Mouse (Mus musculus) spleen, embryonic (tissue): ENCODE measurements at regions not wholly inside any gene's neighbourhood (a gene's known extent, or its start where the extent isn't known, plus 50 kb on each side); places are given as distances from the start of the nearest gene placed in this dataset.

ENCODE experiments used
- CTCF ChIA-PET: fragments of 350-600 bp; sonication (Branson Sonifier 250); formaldehyde crosslinking; loops from one replicate; lab custom pipeline; 2022; lab: Charles Lee

GRCm38 (mm10) chr1:169051085-169051862 lies 480.0 kb downstream of the Nuf2 start:
- CTCF ChIA-PET: no interaction called here

- CTCF ChIA-PET: no interaction called here
Measured at GRCm38 (mm10) chr1:169049846-169050245, 481.4 kb downstream of the Nuf2 start.

- CTCF ChIA-PET: no interaction called here
Measured at GRCm38 (mm10) chr1:169046791-169047525, 484.3 kb downstream of the Nuf2 start.

- CTCF ChIA-PET: no interaction called here
Measured at GRCm38 (mm10) chr1:169033517-169033916, 497.7 kb downstream of the Nuf2 start.

GRCm38 (mm10) chr1:169031849-169032542 lies 499.3 kb downstream of the Nuf2 start:
- CTCF ChIA-PET: no interaction called here

- CTCF ChIA-PET: no interaction called here
Measured at GRCm38 (mm10) chr1:169027706-169028105, 503.6 kb downstream of the Nuf2 start.

GRCm38 (mm10) chr1:169027241-169027640 lies 504.0 kb downstream of the Nuf2 start:
- CTCF ChIA-PET: no interaction called here

GRCm38 (mm10) chr1:169024531-169024930 lies 506.7 kb downstream of the Nuf2 start:
- CTCF ChIA-PET: no interaction called here

- CTCF ChIA-PET: interaction anchor here (0.7 kb wide), 1 partner anchor 8 kb away, joined by 3 read pairs; no protein-coding TSS in a partner anchor
Measured at GRCm38 (mm10) chr1:168991506-168992244, 539.6 kb downstream of the Nuf2 start.

GRCm38 (mm10) chr1:168975037-168975698 lies 543.1 kb upstream of the Pbx1 start:
- CTCF ChIA-PET: no interaction called here

GRCm38 (mm10) chr1:168969402-168969801 lies 537.3 kb upstream of the Pbx1 start:
- CTCF ChIA-PET: no interaction called here

- CTCF ChIA-PET: no interaction called here
Measured at GRCm38 (mm10) chr1:168967334-168967733, 535.3 kb upstream of the Pbx1 start.

- CTCF ChIA-PET: no interaction called here
Measured at GRCm38 (mm10) chr1:168964467-168964904, 532.4 kb upstream of the Pbx1 start.

GRCm38 (mm10) chr1:168950947-168951346 lies 518.9 kb upstream of the Pbx1 start:
- CTCF ChIA-PET: no interaction called here

GRCm38 (mm10) chr1:168924100-168924815 lies 492.2 kb upstream of the Pbx1 start:
- CTCF ChIA-PET: no interaction called here

- CTCF ChIA-PET: no interaction called here
Measured at GRCm38 (mm10) chr1:168918331-168919076, 486.4 kb upstream of the Pbx1 start.

- CTCF ChIA-PET: no interaction called here
Measured at GRCm38 (mm10) chr1:168908684-168909175, 476.7 kb upstream of the Pbx1 start.

GRCm38 (mm10) chr1:168908192-168908591 lies 476.1 kb upstream of the Pbx1 start:
- CTCF ChIA-PET: no interaction called here

- CTCF ChIA-PET: no interaction called here
Measured at GRCm38 (mm10) chr1:168898483-168898882, 466.4 kb upstream of the Pbx1 start.
